Mouse (Mus musculus) 3T3-L1 (cell line): Measurements from ENCODE around the gene Faap24.

Experiments used
- DNase-seq: peaks from one replicate; pipeline ENCODE4 v3.0.0-alpha.2; 2015; ENCODE audit warnings: low read depth, low spot score

Gene Faap24

DNA sequence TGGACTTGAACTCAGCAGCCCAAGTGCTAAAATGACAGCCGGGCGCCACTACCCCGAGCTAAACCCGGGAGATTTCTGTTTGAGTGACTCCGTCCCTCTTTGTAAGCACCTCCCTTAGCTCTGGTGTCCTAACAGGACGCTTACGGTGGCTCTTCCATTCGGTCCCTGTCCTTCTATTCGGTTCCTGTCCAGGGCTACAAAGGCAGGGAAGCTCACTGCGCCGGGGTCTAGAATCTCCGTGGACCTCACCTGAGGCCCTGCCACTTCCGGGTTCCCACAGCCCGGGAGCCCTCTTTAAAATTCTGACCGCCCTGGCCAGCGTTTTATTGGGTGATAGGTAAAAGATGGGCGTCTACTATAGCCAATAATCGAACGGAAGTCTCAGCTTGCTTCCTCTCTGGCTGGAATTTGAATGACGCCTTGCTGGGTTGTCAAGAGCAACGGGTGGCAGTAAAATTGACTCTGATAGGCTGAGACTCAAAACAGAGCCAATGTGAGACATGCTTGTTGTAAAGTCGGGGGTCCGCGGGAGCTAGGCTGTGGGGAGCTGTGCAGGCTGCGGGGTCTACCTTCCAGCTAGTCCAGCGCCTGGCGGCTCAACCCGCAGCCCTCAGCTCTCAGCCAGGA lies at the start of gene Faap24, which contains the start of gene Cep89:
Gene Faap24, minus strand, starts transcription at position 295 of the 627 bp plus-strand sequence.
Gene Cep89, plus strand, starts transcription at position 494 of the 627 bp plus-strand sequence.
- peak; percentile 98 for DNase-seq

DNA sequence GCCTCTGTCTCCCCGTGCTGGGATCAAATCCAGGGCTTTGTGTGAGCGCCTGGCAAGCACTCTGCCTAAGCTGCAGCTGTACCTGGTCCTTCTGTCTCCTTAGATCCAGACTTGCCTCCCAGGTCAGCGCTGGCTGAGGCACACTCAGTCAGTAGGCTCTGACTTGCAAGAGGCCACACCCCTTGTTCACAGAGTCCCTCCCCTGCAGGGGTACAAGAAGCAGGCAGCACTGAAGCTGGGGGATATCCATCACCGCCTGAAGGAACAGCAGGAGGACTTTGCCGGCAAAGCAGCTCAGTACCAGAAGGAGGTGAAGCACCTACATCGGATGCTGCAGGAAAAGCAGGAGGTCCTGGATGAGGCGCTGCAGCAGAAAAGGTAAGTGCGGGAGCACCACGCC lies 38.6 kb upstream of the Faap24 start:
- no peak for DNase-seq

DNA sequence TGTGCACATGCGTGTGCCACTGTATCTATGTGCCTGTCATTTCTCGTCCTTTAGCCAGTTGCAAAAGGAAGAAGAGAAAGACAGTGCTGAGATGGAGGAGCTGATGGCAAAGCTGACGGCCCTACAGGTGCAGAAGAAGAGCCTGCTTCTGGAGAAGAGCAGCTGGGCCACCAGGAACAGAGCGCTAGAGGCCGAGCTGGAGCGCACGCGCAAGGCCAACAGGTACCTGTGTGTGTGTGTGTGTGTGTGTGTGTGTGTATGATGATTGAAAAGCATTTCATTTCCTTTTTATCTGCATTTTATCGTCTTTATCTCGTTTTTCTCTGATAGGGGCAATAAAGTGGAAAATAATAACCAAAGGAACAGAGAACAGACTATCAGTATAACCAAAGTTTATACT lies 31.5 kb upstream of the Faap24 start:
- no peak for DNase-seq

DNA sequence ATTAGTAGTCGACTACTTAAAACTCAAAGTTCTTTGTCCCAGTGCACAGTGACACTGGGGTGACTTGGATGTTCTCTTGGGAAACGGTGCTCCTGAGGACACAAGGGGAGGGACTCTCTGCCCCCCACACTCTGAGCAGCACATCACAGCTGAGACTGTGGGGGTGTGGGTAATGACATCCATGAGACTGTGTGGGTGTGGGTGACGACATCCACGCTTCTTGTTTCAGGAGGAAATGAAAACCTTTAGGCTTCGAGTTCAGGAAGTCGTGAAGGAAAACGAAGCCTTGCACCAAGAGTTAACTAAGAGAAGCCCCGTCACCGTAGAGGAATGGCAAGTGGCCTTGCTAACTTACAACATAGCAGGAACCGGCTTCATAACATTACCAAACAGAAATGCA lies 26.4 kb upstream of the Faap24 start:
- DNase-seq = no peak

DNA sequence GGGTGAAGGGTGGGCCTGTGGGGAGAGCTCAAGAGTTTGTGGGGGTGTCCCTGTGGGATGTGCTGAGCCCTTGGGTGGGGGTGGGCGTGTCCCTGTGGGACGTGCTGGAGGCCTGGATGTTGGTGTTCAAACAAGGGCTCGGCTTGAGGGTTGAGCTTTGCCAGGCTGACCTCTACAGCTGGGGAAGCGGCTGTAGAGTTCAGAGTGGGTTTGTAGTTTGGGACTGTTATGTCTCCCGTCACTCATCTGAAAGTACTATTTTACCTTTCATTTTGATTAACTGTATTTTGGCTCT lies 20.0 kb upstream of the Faap24 start:
- DNase-seq = no peak

DNA sequence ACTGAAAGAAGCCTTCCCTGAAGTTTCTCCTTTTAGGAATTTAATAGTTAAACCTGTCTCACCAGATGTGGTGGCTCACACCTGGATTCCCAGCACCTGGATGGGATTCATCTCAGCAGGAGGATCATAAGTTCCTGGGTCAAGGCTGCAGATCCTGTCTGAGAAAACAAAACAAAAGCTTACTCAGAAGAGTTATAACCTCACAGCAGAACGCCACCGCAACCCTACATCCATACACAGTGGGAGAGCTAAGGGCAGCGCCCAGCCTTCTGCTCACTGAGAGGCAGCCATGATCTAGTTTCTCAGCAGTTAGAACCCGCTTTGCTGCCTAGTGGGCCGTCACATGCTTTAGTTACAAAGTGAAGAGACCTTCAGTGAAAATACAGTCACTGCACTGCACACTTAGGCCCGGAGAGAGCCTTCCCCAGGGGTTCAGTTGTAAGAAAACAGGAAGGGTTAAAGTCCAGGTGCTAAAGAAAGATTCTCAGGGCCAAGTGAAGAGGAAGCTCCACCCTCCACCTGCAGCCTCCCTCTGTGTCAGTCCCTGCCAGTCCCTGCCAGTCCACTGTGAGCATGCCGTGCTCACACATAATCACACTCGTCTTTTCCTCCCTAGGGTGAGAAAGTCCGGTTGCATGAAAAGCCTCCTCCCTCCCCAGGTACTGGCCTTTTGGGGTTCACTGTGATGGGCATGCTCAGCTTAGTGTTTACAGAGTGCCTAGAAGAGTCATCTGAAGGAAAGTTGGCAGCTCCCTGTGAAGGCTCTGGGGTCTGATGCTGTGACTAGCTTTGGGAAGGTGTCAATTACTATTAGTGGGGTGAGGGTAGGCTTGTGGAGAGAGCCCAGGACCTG lies 19.4 kb upstream of the Faap24 start:
- DNase-seq = no peak

DNA sequence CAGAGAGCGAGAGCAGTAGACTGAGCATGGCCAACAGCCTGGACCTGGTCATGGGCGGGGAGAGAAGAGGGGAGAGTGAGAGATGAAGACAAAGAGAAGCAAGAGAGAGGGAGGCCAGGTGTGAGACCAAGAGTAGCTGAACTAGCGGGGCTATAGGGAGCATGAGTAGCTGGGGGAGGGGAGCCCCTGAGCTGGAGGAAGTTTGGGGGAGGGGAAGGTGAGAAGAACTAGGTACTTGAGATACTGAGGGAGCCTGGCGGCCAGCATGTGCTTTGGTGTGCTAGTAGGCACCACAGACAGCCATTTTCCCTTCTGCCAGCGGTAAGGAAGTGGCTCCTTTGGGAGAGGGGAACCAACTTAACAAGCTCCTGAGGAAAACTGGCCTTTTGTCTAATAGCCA lies 18.6 kb upstream of the Faap24 start:
- DNase-seq = peak; percentile 6

DNA sequence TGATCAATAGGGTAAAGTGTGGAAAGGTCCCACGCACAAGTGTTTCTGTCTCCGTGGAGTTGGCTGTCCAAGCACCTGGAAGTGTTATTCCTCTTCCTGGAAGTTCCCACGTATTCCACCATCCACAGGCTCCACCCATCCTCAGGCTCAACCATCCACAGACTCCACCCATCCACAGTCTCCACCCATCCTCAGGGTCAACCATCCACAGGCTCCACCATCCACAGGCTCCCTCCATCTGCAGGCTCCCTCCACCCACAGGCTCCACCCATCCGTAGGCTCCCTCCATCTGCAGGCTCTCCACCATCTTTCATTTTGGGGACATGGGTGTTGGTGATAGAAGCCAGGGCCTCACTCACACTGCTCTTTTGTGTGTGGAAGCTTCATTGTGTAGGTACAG lies 4.5 kb upstream of the Faap24 start:
- DNase-seq = no peak

DNA sequence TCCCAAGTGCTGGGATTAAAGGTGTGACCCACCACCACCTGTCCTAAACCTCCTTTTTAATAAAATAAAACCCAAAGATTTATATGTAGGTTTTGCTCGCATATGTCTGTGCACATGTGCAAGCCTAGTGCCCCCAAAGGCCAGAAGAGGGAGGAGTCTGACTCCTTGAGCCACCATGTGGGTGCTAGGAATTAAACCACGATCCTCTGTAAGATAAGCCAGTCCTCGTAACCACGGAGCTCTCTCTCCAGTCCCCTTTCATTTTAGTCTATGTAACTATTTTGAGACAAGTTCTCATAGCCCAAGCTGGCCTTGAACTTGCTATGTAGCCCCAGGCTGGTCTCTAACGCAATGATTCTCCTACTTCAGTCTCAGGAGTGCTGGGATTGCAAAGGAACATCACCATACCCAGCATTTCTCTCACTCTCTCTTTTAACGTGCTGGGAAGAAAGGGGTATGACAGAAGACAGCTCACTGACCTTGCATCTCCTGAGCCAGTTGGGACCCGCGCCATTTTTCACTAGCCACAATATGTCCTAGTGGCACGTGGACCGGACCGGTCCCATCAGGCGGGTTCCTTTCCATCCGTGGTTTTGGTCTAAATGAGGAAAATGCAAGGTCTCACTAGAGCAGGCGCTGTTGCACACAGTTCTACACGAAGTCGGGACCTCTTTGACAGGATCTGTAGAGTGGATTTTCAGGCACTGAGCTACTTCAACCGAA lies 741 bp downstream of the Faap24 start:
- DNase-seq = peak; percentile 42

DNA sequence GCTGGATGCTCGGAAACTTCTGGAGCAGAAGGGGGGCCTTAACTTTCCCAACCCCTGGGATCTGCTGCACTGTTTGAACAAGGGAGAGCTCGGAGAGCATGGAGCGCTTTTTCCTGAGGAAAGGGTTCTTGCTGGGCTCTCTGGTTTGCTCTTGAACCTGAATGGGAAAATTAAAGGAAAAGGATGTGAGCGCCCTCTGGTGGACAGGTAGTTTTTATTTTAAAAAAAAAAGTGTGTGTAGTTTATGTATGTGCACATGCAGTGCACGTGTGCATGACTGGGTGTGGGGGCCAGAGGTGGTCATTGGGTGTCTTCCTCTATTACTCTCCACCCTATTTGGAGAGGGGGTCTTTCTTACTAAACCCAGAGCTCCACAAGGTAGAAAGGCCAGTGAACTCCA lies 3.7 kb downstream of the Faap24 start:
- DNase-seq = peak; percentile 53

DNA sequence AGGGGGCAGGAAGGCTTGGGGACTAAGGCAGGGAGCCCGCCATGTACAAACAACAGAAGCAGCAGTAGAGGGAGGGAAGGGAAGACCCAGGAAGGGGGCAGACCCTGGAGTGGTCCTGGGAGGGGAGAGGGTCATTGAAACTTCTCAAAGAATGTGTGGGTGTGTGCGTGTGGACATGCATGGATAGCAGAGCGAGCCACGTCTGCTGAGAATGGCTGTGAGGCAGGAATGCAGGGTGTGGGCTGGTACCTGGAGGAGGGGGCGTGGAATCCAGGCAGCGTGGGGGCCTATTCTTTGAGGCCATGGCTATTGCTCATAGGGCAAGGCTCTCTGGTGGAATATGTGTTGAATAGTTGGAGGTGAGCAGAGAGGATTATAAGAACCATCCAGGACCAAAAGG lies 7.9 kb downstream of the Faap24 start:
- no peak for DNase-seq

DNA sequence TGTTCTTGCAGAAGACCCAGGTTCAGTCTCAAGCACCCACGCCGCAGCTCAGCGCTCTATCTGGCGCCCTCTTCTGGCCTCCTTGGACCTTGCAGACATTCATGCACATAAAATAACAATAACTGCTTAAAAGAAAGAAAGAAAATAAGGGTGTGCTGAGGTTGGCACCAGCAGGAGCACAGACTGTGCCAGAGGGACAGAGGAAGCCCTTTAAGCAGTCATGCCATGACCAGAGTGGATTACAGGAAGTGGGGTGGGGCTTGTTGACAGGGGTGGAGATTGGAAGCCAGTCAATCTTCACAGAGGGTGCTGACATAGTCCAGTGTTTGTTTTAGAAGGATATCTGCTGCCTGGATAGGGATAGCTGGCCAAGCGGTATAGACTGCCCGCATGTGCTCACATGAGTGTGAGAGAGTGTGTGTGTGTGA lies 10.1 kb downstream of the Faap24 start:
- DNase-seq = peak; percentile 21

DNA sequence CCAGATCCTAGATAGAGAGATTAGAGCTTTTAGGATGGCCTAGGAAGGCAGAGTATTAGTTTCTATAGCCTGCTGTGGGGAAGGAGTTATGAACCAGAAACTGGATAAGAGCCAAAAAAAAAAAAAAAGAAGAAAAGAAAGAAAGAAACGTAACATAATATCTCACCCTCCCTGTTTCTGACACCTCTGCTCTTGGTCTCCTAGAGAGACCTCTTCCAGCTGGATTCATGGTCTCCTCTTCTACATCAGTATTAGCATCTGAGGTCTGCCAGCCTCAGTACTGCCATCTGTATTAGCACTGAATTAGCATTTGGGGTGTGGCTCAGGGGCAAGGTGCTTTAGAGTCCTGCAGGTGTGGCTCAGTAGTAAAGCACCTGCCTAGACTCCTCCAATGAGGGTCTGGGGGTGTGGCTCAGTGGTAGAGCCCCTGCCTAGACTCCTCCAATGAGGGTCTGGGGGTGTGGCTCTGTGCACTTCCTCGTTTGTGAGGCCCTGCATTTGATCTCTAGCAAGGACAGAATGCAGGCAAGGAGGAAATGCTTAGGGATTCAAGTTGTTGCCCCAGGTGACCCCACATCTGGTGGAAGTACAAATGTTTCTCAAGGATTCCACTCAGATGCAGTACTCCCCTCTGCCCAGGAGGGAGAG lies 13.8 kb downstream of the Faap24 start:
- DNase-seq = no peak

DNA sequence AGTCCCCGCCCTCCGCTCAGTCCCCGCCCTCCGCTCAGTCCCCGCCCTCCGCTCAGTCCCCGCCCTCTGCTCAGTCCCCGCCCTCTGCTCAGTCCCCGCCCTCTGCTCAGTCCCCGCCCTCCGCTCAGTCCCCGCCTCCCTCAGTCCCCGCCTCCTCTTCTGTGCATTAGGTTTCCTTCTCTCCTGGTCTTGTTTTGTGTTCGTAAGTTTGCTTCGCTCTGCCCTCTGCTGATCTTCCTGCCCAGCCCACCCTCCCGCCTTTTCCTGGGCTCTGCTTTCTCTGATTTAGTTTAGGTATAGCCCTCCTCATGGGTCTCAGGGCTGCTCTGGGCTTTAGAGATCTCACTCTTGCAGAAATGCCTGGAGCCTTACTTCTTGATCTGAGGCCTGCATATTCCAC lies 14.8 kb downstream of the Faap24 start:
- DNase-seq = no peak

DNA sequence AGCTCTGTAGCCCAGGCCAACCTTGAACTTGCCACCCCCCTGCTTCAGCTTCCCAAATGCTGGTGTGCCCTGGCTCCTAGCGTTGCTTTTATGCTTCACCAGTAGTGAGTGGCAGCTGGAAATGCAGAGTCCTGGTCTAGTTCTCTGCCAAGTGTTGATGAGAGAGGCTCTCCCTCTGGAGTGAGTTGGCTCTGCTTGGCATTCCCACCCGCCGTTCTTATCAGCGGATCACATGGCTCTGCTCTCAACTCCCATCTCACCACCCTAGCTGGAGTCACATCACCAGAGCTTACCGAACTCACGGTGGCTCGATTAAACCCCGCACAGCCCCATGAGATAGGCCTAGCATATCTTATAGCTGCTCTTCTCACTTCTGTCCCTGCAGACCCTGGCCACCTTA lies 16.3 kb downstream of the Faap24 start:
- no peak for DNase-seq

DNA sequence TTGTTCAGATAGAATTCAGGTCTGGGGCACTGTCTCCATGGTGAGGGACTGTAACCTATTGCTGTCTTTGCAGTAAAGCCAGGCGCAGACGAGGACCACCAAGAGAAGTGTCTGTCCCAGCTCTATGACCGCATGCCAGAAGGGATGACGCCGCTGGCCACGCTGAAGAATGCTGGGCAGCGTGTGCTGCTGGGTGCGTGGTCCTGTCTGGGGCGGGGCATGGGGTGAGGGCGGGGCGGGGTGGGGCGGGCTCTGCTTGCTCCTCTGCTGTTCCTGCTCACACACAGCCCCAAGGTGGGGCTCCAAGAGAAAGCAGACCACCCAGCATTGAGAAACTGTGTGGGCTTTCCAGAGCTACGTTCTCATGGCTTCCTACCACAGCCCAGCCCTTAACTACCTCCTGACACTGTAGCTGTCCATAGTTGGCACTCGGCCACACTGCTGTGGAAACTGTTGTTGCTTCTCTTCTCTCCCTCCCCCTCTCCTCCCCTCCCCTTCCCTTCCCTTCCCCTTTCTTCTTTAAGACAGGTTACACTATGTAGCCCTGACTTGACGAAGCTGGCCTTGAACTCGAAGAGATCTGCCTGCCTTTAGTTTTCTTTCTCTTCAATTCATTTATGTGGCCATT lies 17.0 kb downstream of the Faap24 start:
- no peak for DNase-seq

DNA sequence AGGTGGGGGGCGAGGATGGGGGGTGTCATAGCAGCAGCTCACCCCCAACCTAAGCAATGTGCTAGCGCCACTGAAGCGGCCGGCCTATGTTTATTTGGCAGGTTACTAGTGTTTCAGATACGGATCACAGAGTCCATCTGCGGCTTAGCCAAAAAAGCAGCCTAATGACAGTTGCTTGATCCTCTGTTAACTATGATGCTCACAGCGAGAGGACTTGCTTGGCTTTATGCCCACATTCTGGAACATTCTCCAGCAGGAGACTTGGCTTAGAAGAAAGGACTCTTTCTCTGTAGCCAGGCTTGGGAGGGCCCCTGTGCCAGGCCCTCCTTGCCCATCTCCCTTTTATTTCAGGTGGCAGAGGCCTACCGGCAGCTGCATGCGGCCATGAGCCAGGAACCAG lies 20.0 kb downstream of the Faap24 start:
- DNase-seq = no peak

DNA sequence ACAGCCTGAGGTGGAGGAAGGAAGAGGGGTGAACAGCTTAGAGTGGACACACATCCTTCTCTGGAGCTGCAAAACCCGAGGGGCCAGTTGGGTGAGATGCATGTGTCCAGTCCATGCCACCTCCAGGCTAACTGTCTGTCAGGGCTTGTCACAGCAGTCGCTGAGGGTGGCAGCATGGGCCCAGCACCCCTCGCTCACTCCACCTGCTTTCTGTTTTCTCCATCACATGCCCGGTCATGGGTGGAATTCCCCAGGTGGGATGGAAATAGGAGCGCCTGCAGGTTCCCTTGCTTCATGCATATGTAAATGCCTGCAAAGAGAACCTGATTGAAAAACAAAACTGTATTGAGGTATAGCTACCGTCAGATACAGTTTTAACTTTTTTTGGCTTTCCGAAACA lies 22.4 kb downstream of the Faap24 start:
- no peak for DNase-seq

DNA sequence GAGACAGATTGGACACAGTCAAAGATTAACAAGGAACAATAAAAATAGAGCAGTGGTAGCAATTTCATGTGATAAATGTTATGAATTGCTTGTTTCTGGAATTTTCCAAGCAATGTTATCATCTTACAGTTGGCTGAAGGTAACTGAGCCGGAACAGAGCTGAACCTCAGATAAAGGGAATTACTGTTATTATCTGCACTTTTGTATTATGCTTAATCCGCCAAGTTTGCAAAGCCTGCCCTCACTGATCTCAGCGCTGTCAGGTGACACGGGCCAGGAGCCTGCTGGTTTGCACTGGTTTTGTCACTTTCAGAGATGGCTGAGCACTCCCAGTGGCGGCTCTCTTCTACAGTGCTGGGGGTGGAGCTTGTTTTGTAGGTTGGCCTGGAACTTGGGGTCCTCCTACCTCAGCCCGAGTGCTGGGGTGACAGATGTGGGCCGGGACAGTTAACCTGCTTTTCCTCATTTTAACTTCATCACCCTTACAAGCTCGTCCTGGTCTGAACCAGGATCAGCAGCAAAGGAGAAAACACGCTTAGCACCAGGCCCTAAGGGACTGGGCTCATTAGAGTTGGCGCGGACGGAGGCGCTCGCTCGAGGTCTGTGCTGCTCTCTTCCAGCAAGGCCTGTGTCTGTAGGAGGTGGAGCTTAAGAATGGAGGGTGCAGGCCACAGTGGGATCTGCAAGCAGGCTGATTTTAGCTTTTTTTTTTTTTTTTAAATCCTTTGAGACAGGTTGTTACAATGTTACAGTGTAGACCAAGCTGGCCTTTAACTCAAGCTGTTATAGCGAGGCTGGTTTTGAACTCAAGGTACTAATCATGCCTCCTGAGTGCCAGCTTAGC lies 23.3 kb downstream of the Faap24 start:
- no peak for DNase-seq

DNA sequence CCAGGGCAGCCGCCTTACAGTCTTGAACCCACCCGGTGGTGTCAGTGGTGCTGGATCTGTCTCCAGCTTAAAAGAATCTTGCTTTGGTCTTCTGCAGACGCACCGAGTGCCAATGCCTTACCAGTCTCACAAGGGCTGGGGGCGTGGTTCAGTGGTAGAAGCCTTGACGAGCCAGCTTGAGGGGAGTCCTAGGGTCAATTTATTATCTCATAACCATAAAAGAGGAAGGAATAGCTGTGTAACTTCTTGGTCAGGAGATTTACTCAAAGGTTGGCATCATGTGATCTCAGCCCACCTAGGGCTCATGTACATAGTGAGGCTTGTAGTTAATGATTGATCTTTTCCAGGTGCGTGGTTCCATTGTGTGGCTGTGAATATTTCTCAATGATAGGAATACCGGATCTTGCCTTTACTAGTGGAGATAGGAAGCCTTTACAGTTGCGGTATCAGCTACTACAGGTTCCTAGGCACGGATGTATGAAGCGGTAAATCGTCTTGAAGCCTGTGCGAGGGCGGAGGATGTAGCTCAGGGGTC lies 24.1 kb downstream of the Faap24 start:
- no peak for DNase-seq

DNA sequence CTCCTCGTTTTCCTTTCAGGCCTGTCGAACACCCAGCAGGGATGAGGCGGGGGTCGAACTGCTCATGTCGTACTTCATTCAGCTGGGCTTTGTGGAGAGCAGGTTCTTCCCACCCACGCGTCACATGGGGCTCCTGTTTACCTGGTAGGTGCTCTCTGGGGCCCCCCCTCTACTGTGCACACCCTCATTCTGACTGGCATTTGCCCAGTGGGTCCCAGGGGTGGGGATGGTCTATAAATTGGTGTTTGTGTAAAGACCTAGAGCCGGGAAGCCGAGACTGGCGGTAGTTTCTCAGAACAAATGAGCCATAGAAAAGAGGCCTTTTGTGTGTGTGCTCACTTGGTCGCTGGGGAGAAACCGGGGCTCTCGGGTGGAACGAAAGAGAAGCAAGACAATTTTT lies 25.5 kb downstream of the Faap24 start:
- DNase-seq = no peak
